Mouse (Mus musculus) stomach, embryonic 15.5 days (tissue): ENCODE data around the gene Gm13283. TPM values are rescaled to one million over a fixed set of nuclear protein-coding genes. Genes with fewer than 3 reads are reported as not detected.
"Not testable (repeated sequence)": the region's sequence is repeated elsewhere in the genome, so short reads cannot be mapped to it uniquely, and the experiment has no call there.

Source experiments
- ATAC-seq: fragments of 200-750 bp; cut with Nextera tagmentation; 2 replicates; pipeline ENCODE4 v1.8.0; 2017; ENCODE audit warnings: low read depth, moderate number of reproducible peaks, moderate TSS enrichment; ENCODE audit not compliant: insufficient read depth, low FRiP score
- H3K27ac ChIP-seq: fragments of 300-500 bp; sonication (generic); 2 replicates; pipeline ENCODE4 v1.5.1; 2015; ENCODE audit warnings: mild to moderate bottlenecking, inconsistent platforms
- H3K27me3 ChIP-seq: fragments of 300-500 bp; sonication (generic); replicated peaks from 2 replicates; pipeline ENCODE4 v1.6.1; 2015; ENCODE audit warnings: inconsistent platforms
- H3K36me3 ChIP-seq: fragments of 300-500 bp; sonication (generic); 2 replicates; pipeline ENCODE4 v1.6.1; 2015; ENCODE audit warnings: inconsistent platforms
- H3K4me1 ChIP-seq: fragments of 300-500 bp; sonication (generic); 2 replicates; pipeline ENCODE4 v1.6.1; 2015; ENCODE audit warnings: inconsistent platforms
- H3K4me2 ChIP-seq: fragments of 300-500 bp; sonication (generic); 2 replicates; pipeline ENCODE4 v1.6.1; 2015; ENCODE audit warnings: mild to moderate bottlenecking, inconsistent platforms
- H3K4me3 ChIP-seq: fragments of 300-500 bp; sonication (generic); replicated peaks from 2 replicates; pipeline ENCODE4 v1.5.1; 2015; ENCODE audit warnings: inconsistent platforms
- H3K9ac ChIP-seq: fragments of 300-500 bp; sonication (generic); 2 replicates; pipeline ENCODE4 v1.6.1; 2015; ENCODE audit warnings: inconsistent platforms
- H3K9me3 ChIP-seq: fragments of 300-500 bp; sonication (generic); 2 replicates; pipeline ENCODE4 v1.6.1; 2016; ENCODE audit warnings: inconsistent platforms
- WGBS: fragments of 180-500 bp; shearing (Covaris S2); methylation state at CpG from one replicate; pipeline ENCODE4 v1.1.7; 2015; 5-methylcytosine and 5-hydroxymethylcytosine counted together
- polyA plus RNA-seq: library from polyadenylated mRNA; unstranded; fragments of >200 nt; fragmentation: Nextera tagmentation; extraction: Ambion mirVana; gene quantifications from 2 replicates; pipeline ENCODE4 v1.2.1, GENCODE M21; 2015

Gene Gm13283
- polyA plus RNA-seq, 1 experiment from 2014 or later = 0.33 TPM

DNA sequence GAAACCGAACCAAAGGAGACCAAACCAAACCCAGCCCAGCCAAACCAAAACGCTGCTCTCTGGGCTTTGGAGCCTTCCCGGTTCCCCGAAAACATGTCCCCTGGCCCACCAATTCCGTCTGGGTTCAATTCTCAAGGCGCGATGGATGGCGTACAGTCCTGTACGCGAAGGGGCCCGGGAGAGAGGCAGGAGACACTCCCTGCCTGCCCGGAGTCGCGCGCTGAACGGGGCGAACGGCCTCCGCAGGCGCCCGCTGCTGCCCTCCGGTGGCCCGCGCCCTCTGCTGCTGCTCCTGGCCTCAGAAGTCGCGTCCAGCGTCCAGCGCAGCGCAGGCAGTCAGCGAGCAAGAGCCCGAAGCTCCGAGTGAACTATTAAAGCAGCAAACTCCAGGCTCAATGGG, 13.6 kb downstream of the Gm13283 start, which contains the start of gene Gm13290:
TSS of gene Gm13290 (plus strand) at position 301 of the 400 bp plus-strand sequence.
- WGBS = no CpG with 5 or more reads among the region's 32 CpGs
- H3K9me3 ChIP-seq, H3K27me3 ChIP-seq, ATAC-seq, H3K9ac ChIP-seq, H3K4me2 ChIP-seq, H3K36me3 ChIP-seq, H3K4me1 ChIP-seq, H3K4me3 ChIP-seq, H3K27ac ChIP-seq: not testable (repeated sequence)

- H3K9ac ChIP-seq, H3K27ac ChIP-seq, H3K36me3 ChIP-seq, H3K4me2 ChIP-seq, H3K4me3 ChIP-seq, ATAC-seq, H3K4me1 ChIP-seq, H3K27me3 ChIP-seq, H3K9me3 ChIP-seq: not testable (repeated sequence)
- WGBS = no CpG with 5 or more reads among the region's 29 CpGs
Measured at GRCm38 (mm10) chr4:88776622-88777021, 16.7 kb downstream of the Gm13283 start, which contains the start of gene Gm13289. Gene Gm13289, plus strand, starts transcription at chr4:88776922.

GRCm38 (mm10) chr4:88779550-88779949, 19.6 kb downstream of the Gm13283 start, which contains the start of gene Gm13272:
Gene Gm13272, plus strand, starts transcription at chr4:88779850.
- not testable (repeated sequence) for H3K27ac ChIP-seq, H3K9me3 ChIP-seq, H3K36me3 ChIP-seq, H3K4me1 ChIP-seq, H3K4me2 ChIP-seq, H3K4me3 ChIP-seq, H3K27me3 ChIP-seq, ATAC-seq, H3K9ac ChIP-seq
- WGBS = no CpG with 5 or more reads among the region's 29 CpGs

DNA sequence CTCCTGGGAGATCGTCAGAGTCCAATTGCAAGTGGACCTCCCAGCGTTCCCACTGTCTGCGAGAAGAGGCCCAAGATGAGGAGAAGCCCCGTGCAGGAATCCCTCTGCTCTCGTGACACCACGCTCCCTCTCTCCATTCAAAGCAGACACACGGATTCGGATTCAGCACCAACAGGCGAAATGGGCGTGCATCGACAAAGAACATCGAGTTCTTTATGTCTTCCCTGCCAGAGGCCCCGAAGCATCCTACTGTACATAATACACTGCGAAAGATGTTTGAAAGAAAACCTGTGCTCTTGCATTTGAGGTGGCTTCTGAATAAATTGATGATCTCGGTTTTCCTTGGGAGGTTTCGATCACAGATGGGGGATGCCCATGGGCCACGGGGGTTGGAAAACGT, 20.4 kb downstream of the Gm13283 start:
- WGBS = 57% methylated on average over 16 of the region's 18 CpGs
- ATAC-seq = not testable (repeated sequence)

GRCm38 (mm10) chr4:88781831-88782230, 21.9 kb downstream of the Gm13283 start, which contains the start of gene Ifnz:
Gene Ifnz, plus strand, starts transcription at chr4:88782131.
- ATAC-seq, H3K4me1 ChIP-seq, H3K27me3 ChIP-seq, H3K9me3 ChIP-seq, H3K36me3 ChIP-seq, H3K27ac ChIP-seq, H3K9ac ChIP-seq: not testable (repeated sequence)
- 25% methylated on average over 5 of the region's 7 CpGs for WGBS
- H3K4me3 ChIP-seq = peak within 1 kb of the TSS; percentile 25; the same call in 1 of the 2 replicates
- H3K4me2 ChIP-seq = peak within 1 kb of the TSS; percentile 41

More for the DNA sequence above, 20.4 kb downstream of the Gm13283 start:
- H3K9me3 ChIP-seq, H3K27ac ChIP-seq, H3K4me3 ChIP-seq, H3K4me1 ChIP-seq, H3K4me2 ChIP-seq, H3K9ac ChIP-seq, H3K27me3 ChIP-seq, H3K36me3 ChIP-seq: not testable (repeated sequence)

DNA sequence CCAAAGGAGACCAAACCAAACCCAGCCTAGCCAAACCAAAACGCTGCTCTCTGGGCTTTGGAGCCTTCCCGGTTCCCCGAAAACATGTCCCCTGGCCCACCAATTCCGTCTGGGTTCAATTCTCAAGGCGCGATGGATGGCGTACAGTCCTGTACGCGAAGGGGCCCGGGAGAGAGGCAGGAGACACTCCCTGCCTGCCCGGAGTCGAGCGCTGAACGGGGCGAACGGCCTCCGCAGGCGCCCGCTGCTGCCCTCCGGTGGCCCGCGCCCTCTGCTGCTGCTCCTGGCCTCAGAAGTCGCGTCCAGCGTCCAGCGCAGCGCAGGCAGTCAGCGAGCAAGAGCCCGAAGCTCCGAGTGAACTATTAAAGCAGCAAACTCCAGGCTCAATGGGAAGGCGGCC, 22.4 kb downstream of the Gm13283 start:
- not testable (repeated sequence) for ATAC-seq, H3K36me3 ChIP-seq, H3K27me3 ChIP-seq, H3K27ac ChIP-seq, H3K4me1 ChIP-seq, H3K9me3 ChIP-seq, H3K9ac ChIP-seq
- WGBS = 0% methylated on average over 6 of the region's 31 CpGs
- H3K4me2 ChIP-seq = peak overlapping the region; percentile 41
- H3K4me3 ChIP-seq = peak overlapping the region; percentile 25; the same call in 1 of the 2 replicates

DNA sequence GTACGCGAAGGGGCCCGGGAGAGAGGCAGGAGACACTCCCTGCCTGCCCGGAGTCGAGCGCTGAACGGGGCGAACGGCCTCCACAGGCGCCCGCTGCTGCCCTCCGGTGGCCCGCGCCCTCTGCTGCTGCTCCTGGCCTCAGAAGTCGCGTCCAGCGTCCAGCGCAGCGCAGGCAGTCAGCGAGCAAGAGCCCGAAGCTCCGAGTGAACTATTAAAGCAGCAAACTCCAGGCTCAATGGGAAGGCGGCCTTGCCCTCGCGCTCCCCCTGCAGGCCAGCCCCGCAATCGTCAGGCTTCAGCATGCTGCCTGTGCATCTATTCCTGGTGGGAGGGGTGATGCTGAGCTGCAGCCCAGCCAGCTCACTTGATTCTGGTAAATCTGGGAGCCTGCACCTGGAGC, 25.5 kb downstream of the Gm13283 start, which contains the start of gene Gm13276:
TSS of gene Gm13276 (plus strand) at position 301 of the 400 bp plus-strand sequence.
- not testable (repeated sequence) for H3K27ac ChIP-seq, H3K36me3 ChIP-seq, ATAC-seq, H3K9ac ChIP-seq, H3K27me3 ChIP-seq, H3K4me3 ChIP-seq, H3K9me3 ChIP-seq, H3K4me2 ChIP-seq, H3K4me1 ChIP-seq
- no CpG with 5 or more reads among the region's 27 CpGs for WGBS

DNA sequence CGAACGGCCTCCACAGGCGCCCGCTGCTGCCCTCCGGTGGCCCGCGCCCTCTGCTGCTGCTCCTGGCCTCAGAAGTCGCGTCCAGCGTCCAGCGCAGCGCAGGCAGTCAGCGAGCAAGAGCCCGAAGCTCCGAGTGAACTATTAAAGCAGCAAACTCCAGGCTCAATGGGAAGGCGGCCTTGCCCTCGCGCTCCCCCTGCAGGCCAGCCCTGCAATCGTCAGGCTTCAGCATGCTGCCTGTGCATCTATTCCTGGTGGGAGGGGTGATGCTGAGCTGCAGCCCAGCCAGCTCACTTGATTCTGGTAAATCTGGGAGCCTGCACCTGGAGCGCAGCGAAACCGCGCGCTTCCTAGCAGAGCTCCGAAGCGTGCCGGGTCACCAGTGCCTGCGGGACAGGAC, 28.5 kb downstream of the Gm13283 start, which contains the start of gene Gm13277:
TSS of gene Gm13277 (plus strand) at position 231 of the 400 bp plus-strand sequence.
- H3K9me3 ChIP-seq, H3K4me2 ChIP-seq, H3K27ac ChIP-seq, H3K4me1 ChIP-seq, H3K36me3 ChIP-seq, H3K4me3 ChIP-seq, H3K27me3 ChIP-seq, H3K9ac ChIP-seq, ATAC-seq: not testable (repeated sequence)
- WGBS = 3% methylated on average over 4 of the region's 28 CpGs

DNA sequence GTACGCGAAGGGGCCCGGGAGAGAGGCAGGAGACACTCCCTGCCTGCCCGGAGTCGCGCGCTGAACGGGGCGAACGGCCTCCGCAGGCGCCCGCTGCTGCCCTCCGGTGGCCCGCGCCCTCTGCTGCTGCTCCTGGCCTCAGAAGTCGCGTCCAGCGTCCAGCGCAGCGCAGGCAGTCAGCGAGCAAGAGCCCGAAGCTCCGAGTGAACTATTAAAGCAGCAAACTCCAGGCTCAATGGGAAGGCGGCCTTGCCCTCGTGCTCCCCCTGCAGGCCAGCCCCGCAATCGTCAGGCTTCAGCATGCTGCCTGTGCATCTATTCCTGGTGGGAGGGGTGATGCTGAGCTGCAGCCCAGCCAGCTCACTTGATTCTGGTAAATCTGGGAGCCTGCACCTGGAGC, 31.3 kb downstream of the Gm13283 start, which contains the start of gene Gm13278:
TSS of gene Gm13278 (plus strand) at position 301 of the 400 bp plus-strand sequence.
- not testable (repeated sequence) for H3K27ac ChIP-seq, H3K9ac ChIP-seq, H3K4me1 ChIP-seq, H3K4me2 ChIP-seq, H3K9me3 ChIP-seq, H3K27me3 ChIP-seq, H3K36me3 ChIP-seq, H3K4me3 ChIP-seq, ATAC-seq
- WGBS = no CpG with 5 or more reads among the region's 28 CpGs

DNA sequence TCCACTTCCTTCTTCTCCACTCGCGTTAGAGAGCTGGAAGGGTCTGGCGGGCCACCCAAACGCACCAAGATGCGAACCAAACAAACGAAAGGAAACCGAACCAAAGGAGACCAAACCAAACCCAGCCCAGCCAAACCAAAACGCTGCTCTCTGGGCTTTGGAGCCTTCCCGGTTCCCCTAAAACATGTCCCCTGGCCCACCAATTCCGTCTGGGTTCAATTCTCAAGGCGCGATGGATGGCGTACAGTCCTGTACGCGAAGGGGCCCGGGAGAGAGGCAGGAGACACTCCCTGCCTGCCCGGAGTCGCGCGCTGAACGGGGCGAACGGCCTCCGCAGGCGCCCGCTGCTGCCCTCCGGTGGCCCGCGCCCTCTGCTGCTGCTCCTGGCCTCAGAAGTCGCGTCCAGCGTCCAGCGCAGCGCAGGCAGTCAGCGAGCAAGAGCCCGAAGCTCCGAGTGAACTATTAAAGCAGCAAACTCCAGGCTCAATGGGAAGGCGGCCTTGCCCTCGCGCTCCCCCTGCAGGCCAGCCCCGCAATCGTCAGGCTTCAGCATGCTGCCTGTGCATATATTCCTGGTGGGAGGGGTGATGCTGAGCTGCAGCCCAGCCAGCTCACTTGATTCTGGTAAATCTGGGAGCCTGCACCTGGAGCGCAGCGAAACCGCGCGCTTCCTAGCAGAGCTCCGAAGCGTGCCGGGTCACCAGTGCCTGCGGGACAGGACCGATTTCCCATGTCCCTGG, 34.2 kb downstream of the Gm13283 start, which contains the start of gene Gm13275:
TSS of gene Gm13275 (plus strand) at position 552 of the 740 bp plus-strand sequence.
- WGBS = 0% methylated on average over 7 of the region's 52 CpGs
- H3K27ac ChIP-seq, H3K4me1 ChIP-seq, H3K9ac ChIP-seq, H3K4me3 ChIP-seq, H3K27me3 ChIP-seq, H3K4me2 ChIP-seq, H3K36me3 ChIP-seq, H3K9me3 ChIP-seq, ATAC-seq: not testable (repeated sequence)

- not testable (repeated sequence) for H3K4me3 ChIP-seq, H3K9ac ChIP-seq, H3K27me3 ChIP-seq, H3K4me1 ChIP-seq, H3K9me3 ChIP-seq, H3K27ac ChIP-seq, ATAC-seq, H3K4me2 ChIP-seq, H3K36me3 ChIP-seq
- WGBS = no CpG with 5 or more reads among the region's 28 CpGs
Measured at GRCm38 (mm10) chr4:88797097-88797496, 37.2 kb downstream of the Gm13283 start, which contains the start of gene Gm13279. Gene Gm13279, plus strand, starts transcription at chr4:88797397.

GRCm38 (mm10) chr4:88799365-88799764, 39.4 kb downstream of the Gm13283 start, which contains the start of gene Gm13285:
Gene Gm13285, plus strand, starts transcription at chr4:88799665.
- H3K4me1 ChIP-seq, H3K9me3 ChIP-seq, H3K27me3 ChIP-seq, H3K4me2 ChIP-seq, H3K27ac ChIP-seq, H3K9ac ChIP-seq, H3K36me3 ChIP-seq, ATAC-seq, H3K4me3 ChIP-seq: not testable (repeated sequence)
- WGBS = 19% methylated on average over 5 of the region's 7 CpGs
